Mouse (Mus musculus): ENCODE results near the gene Mrpl23.

GRCm38 (mm10) chr7:142566512-142566911 is 34.0 kb downstream of the Mrpl23 start:
- TF ChIP-seq EP300 (IDR thresholded peaks at IDR 0.05; ENCODE audit: low read depth in 1 of 2, low read length in 2 of 2) (no peak), MAX (IDR thresholded peaks at IDR 0.05; ENCODE audit: low read length) (no peak), CTCF (IDR thresholded peaks at IDR 0.05 in 2 of 3, conservative IDR thresholded peaks at IDR 0.05 in 1 of 3; ENCODE audit: control insufficient read depth in 1 of 3, insufficient read depth in 1 of 3, low read depth in 2 of 3, low read length in 3 of 3, poor library complexity in 1 of 3, severe bottlenecking in 1 of 3) (no peak), POLR2A (IDR thresholded peaks at IDR 0.05; ENCODE audit: control insufficient read depth in 1 of 2, insufficient read depth in 1 of 2, low read depth in 1 of 2, low read length in 2 of 2, poor library complexity in 1 of 2) (no peak), ETS1 (IDR thresholded peaks at IDR 0.05; ENCODE audit: low read depth, low read length) (no peak)
